Mouse (Mus musculus): ENCODE data around the gene Ap3d1.

The Ap3d1 gene

GRCm38 (mm10) chr10:80757717-80758116 is 15.7 kb upstream of the Ap3d1 start:
- peak; percentile 79 for DNase-seq (ENCODE audit: low spot score)

- peak; percentile 63 for DNase-seq (ENCODE audit: low spot score)
Observed at GRCm38 (mm10) chr10:80756967-80757366, 14.9 kb upstream of the Ap3d1 start.

- DNase-seq (ENCODE audit: low spot score): no peak
Observed at GRCm38 (mm10) chr10:80756509-80756908, 14.4 kb upstream of the Ap3d1 start.

DNA sequence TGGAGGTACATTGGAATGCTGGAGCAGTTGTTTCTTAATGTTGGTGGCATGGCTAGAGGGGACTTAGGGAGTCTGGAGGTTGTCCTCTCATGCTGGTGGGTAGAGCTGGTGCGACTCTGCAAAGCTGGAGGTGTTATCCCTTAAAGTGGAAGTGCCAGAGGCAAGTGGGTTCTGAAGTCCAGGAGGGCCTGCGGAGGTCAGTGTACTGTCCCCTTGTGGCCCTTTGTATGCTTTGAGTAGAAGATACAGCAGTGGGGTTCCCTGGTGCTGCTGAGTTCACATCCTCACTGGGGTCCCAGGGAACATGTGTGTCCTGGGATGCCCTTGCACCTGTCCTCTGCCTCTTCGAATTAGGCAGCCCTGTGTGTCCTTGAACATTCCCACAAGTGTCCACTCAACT is 14.0 kb upstream of the Ap3d1 start:
- DNase-seq (ENCODE audit: low spot score): no peak

DNA sequence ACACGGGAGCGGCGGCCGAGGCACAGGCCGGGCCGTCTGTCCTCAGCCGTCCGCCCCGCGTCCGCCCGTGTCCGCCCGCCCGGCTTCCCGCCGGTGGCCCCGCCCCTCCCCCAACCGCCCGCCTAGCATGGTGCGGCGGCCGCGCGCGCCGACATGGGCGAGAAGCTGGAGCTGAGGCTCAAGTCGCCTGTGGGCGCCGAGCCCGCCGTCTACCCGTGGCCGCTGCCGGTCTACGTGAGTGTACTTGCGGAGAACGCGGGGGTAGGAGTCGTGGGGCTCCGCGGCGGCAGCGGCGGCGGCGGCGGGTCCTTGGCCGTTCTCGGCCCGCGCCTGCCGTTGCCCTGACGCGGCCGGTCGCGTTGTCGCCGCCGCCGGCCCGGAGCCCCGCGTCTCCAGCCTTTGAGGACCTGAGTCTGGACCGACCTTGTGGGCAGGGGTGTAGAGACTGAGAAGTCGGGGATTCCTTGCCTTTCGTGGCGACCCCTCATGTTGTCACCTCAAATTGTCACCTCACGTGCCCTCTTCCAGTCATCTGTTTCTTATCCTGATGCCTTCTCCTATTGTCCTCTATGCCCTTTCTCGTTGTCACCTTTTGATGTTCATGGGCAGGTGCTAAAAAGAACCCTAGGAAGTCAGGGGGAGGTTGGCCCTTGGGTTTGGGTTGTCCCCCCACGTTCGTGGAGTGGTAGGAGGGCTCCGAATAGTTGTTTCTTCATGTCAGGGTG is 13.4 kb upstream of the Ap3d1 start:
- no peak for DNase-seq (ENCODE audit: low spot score)

- DNase-seq (ENCODE audit: low spot score): peak; percentile 99
Observed at GRCm38 (mm10) chr10:80754594-80755290, 12.7 kb upstream of the Ap3d1 start, which contains the start of gene Dot1l. Gene Dot1l (plus strand): TSS chr10:80755206.

GRCm38 (mm10) chr10:80752079-80752625 is 10.1 kb upstream of the Ap3d1 start:
- DNase-seq (ENCODE audit: low spot score): peak; percentile 93

GRCm38 (mm10) chr10:80751188-80751832 is 9.2 kb upstream of the Ap3d1 start:
- no peak for DNase-seq (ENCODE audit: low spot score)

- peak; percentile 79 for DNase-seq (ENCODE audit: low spot score)
Observed at GRCm38 (mm10) chr10:80748609-80749008, 6.5 kb upstream of the Ap3d1 start.

DNA sequence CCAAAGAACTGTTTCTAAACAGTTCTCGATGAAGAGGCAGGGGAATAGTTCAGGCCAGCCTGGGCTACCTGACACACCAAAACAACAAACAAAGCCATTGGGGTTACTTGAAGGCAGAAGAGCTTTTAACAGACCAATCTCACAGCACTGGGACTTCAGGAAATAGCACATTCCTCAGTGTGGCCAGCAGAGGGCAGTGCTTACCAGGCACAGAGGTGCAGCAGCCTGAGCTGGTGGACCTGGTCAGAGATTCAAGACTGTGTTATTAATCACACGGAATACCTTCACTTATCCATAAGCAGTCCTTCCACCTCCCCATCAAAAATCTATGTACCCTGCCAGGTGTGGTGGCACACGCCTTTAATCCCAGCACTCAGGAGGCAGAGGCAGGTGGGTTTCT is 5.3 kb upstream of the Ap3d1 start:
- peak; percentile 89 for DNase-seq (ENCODE audit: low spot score)

GRCm38 (mm10) chr10:80744262-80744661 is 2.2 kb upstream of the Ap3d1 start:
- DNase-seq (ENCODE audit: low spot score): peak; percentile 62

- no peak for DNase-seq (ENCODE audit: low spot score)
Observed at GRCm38 (mm10) chr10:80741634-80742179, 357 bp downstream of the Ap3d1 start.

DNA sequence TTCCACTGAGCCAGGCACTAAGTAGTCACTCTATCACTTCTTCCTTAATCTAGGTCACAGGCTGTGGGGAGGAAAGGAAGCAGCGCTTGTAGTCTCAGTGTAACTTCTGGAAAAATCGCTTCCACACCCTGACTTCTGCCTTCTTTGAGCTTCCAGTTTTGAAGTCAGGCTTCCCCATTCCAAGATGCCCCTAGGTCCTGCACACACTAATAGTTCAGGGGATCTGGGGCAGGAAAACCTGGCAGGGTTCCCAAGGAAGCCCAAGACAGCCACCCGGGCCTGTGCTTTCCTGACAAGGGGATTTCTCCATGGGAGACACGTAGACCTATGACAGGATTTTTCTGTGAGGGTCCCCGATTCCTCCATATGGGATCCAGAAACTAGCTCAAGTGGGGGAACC is 918 bp downstream of the Ap3d1 start:
- no peak for DNase-seq (ENCODE audit: low spot score)

DNA sequence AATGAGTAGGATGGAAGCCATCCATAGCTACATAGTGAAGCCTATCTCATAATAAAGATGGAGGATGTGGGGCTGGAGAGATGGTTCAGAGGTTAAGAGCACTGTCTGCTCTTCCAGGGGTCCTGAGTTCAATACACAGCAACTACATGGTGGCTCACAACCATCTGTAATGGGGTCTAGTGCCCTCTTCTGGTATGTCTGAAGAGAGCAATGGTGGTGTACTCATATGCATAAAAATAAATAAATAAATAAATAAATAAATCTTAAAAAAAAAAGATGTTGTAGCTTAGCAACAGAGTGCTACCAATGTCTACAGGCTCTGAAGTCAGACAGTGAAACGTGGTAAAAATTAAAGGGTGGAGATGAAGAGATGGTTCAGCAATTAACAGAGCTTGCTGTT is 3.4 kb downstream of the Ap3d1 start:
- DNase-seq (ENCODE audit: low spot score): no peak

DNA sequence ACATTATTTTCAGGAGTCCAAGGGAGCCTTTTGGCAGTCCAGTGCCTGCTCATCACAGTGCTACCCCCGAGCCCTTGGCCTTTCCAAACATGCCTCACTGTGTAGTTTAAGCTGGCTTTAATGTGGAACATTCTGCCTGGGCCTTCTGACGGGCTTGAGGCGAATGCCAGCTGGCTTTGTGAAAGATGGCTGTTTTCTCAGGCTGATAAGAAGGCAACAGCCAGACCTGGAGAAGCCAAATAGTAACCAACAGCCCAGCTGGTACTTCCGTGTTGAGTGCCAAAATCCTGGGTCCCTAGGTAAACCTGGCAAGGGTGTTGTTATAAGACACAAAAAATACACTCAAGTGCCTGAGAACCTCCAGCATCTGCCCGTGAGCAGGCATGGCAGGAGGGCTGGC is 5.3 kb downstream of the Ap3d1 start:
- DNase-seq (ENCODE audit: low spot score): no peak

DNA sequence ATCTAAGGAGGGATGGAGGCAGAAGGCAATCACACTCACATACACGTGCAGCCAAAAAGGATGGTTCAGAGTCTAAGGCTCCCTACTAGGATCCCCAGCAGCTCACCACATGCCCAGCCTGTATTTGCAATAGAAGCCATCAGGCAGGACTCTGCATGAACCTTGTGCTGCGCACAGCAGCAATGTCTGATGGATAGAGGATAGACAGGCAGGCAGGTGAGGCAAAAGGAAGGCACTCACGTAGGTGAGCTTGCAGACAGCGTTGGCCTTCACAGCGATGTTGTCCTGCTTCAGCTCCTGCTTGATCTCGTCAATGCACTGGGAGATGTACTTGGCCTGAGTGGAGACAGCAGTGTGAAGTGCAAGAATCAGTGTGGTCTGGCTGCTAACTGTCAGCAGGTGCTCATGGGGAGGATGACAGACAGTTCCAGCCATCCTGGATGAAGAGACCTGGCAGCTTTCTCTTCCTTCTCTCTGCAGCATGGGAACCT is 9.4 kb downstream of the Ap3d1 start:
- DNase-seq (ENCODE audit: low spot score): no peak

DNA sequence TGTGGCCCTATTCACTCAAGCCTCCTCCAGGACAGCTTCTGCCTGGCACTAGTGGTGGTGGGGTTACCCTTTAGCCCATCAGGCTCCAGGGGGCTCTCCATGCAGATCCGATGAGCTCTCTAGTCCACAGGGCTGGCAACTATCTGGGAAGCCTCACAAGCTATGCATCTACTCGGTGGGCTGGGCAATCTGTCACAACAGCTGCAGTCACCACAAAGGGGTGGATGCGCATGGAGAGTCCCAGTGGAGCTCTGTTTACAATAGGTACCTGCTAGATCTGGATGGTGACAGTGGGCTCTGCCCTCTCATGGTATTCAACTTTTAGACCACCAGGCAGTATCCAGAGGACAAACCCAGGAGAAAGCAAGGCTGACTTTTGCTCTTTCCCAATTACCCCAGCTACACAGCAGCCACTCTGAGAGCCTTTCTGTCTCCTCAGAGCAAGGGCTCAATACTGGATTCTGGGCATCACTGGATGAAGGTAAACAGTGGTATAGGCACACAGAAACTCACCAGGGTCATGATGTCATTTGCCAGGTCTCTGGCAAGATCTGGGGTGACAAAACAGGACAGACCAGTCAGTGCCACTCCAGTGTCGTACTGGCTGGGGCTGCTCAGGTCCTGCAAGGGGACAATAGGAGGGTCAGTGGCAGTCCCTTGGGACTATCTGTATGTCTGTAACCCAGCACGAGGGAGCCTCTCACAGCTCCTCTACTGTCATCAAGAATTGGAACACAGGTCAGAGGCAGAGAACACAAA is 14.5 kb downstream of the Ap3d1 start:
- DNase-seq (ENCODE audit: low spot score): no peak

DNA sequence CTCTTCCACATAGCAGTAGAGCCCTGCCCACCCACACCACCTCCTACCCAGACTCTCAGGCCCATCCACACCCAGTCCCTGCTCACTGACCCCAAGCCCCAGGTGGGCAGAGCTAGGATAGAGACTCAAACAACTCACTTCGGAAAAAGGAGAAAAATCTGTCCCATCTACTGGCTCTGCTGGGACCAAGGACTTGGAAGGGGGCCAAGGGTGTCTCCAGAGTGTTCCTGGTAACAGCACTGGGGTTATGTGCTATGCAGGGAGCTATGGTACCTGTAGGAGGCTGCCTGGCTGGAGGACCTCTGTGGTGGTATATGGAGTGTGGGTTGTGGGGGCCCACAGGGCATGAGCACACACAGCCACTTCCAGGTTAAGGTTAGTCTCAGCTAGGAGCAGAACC is 24.8 kb downstream of the Ap3d1 start:
- no peak for DNase-seq (ENCODE audit: low spot score)

DNA sequence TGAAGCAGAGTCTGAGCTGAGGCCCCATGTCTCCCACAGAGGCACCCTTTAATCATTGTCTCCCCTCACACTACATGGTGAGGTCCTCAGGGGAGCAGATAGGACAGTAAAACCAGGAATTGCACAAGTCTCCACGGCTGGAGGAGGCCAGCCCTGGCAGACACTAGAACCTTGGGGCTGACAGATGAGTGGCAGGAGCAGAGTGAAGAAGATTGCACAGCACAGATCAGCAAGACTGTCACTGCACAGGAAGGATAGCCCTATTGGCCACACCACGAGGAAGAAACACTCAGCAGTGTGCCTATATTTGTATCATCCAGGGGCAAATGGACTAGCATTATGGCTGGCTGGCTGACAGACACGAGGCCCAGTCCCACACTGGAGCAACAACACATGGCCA is 31.2 kb downstream of the Ap3d1 start:
- DNase-seq (ENCODE audit: low spot score): no peak

DNA sequence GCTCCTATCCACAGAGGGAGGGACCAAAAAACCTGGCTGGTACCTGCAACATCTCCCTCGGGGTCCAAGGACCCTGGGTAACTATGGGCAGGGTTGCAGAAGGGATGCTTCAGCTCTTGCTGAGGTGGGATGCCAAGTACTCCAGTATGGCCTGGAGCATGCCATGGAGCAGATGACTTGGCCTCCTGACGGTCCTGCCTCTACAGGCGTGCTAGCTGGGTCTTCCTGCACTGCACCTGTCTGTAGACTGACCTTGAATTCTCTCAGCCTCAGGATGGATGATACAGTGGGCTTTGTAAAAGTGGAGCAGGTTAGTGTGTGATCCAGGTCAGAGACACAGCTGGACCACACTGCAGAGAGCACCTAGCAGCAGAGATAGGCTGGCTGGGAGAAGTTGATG is 36.6 kb downstream of the Ap3d1 start:
- DNase-seq (ENCODE audit: low spot score): no peak

DNA sequence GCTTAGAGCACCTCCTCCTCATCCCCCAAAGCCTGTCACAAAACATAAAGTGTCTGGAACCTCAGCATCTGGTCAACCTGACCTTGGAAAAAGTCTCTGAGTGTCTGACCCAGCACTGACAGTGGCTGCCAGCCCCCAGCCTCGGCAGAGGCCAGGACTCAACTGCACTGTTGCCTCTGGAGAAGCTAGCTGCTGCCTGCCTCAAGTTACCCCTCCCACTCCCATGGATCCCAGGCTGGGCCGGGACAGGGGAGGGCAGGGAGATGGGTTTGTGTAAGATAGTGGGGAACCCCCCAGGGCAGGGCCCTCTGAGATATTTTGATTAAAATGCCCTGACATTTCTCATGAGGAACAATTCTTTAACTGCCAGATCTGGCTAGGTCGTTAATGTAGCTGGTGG is 37.0 kb downstream of the Ap3d1 start:
- no peak for DNase-seq (ENCODE audit: low spot score)

- no peak for DNase-seq (ENCODE audit: low spot score)
Observed at GRCm38 (mm10) chr10:80704418-80704817, 37.6 kb downstream of the Ap3d1 start.

All from testis, postnatal 10 days (tissue).